ENCODE assay signal across 8 mouse cellular contexts in the genomic region with DNA sequence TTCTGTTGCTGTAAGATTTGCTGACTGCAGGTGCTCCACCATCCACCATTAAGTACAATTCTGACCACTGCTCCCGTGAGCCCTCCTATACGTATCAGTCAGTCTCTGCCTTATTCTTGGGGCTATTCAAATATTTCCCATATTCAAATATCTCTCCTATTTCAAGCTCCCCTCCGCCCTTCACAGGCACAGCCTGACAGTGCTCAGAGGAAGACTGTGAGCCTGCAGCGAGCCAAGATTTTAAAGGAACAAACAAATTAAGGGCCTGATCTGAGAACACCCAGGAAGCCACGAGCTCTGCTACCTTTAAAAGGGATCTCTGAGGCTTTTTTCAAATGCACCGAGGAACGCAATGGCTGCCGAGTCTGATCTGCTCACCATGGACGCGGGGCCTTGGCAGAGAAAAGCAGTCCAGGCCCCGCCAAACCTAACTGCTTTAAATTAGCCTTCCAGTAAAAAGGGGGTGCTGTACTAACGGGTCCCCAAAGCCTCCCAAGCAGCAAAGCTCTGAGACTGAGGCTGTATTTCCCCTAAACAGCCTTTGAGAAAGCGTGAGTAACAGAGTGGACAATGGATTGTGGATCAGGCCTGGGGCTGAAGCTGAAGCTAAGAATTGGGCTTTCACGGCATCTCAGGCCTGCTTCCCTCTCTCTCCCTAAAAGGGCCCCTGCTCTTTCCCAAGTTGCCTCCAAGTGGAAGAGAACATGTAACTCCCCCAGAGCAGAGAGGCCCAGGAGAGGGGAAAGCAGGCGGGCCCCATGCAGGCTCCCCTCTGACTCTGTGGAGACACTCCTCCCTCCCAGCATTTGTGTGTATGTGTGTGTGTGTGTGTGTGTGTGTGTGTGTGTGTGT. TPM values are rescaled to one million over a fixed set of nuclear protein-coding genes. Genes with fewer than 3 reads are reported as not detected.
DNase-seq lines count a peak whose midpoint lies in the region; ATAC-seq and TF ChIP-seq lines count a peak whose summit lies in the region.

No protein-coding gene starts in this region.

- 38% methylated on average over 15 of the region's 15 CpGs for WGBS in heart, embryonic 13.5 days
- WGBS in neural tube, embryonic 14.5 days, result 35% methylated on average over 15 of the region's 15 CpGs

- no peaks in the 10 kb centered on the region for H3K36me3 ChIP-seq in ES-E14 (ENCODE audit: control insufficient read depth, insufficient read depth, low read length, poor library complexity, severe bottlenecking)
- no peaks in the 10 kb centered on the region for H3K36me3 ChIP-seq in heart, embryonic 13.5 days
- H3K36me3 ChIP-seq in neural tube, embryonic 14.5 days (ENCODE audit: control insufficient read depth, insufficient read depth, low read length), result no peaks in the 10 kb centered on the region

- in situ Hi-C loops in ES-E14 (cut with MboI; ENCODE audit: low sequenced_read_pairs in 2 of 2, unreplicated experiment in 2 of 2), result no loop called here

- peak overlapping the region; percentile 53 for H3K4me2 ChIP-seq in heart, embryonic 13.5 days
- no peak overlapping the region for H3K4me2 ChIP-seq in neural tube, embryonic 14.5 days (ENCODE audit: low read depth, low read length)

- H3K27ac ChIP-seq in ES-E14 (ENCODE audit: insufficient read depth, low read depth, low read length, poor library complexity, severe bottlenecking), result no peak overlapping the region
- peak overlapping the region; percentile 97 for H3K27ac ChIP-seq in heart, embryonic 13.5 days (replicated peaks)
- peak overlapping the region; percentile 75 for H3K27ac ChIP-seq in neural tube, embryonic 14.5 days (ENCODE audit: low read depth, low read length)

- H3K9me3 ChIP-seq in ES-E14 (ENCODE audit: control insufficient read depth, insufficient read depth, low read depth, low read length), result no peaks in the 10 kb centered on the region
- H3K9me3 ChIP-seq in heart, embryonic 13.5 days, result no peaks in the 10 kb centered on the region
- no peaks in the 10 kb centered on the region for H3K9me3 ChIP-seq in neural tube, embryonic 14.5 days (ENCODE audit: control insufficient read depth, low read length)

- peak; percentile 56; the same call in 1 of the 2 replicates for ATAC-seq in heart, embryonic 13.5 days (ENCODE audit: extremely low read depth, insufficient number of reproducible peaks, low FRiP score, low TSS enrichment)
- peak; percentile 26; the same call in 1 of the 2 replicates for ATAC-seq in neural tube, embryonic 14.5 days (ENCODE audit: low read depth)

- DNase-seq in embryo, embryonic 11 days, result peak; percentile 55
- no peak for DNase-seq in embryo, embryonic 9.5 days (ENCODE audit: extremely low spot score)
- DNase-seq in ES-E14 (ENCODE audit: low read depth, low spot score), result no peak
- DNase-seq in liver, result peak; percentile 59
- no peak for DNase-seq in cerebellum, postnatal 4 days (ENCODE audit: low spot score in 2 of 2)
- DNase-seq in yolk sac, embryonic 10.5 days (ENCODE audit: low spot score), result no peak

- H3K4me1 ChIP-seq in ES-E14 (ENCODE audit: control insufficient read depth in 2 of 2, insufficient read depth in 2 of 2, low read length in 2 of 2, poor library complexity in 1 of 2), result peaks cover 24 to 47% of the 10 kb centered on the region in 2 experiments
- peaks cover 68% of the 10 kb centered on the region for H3K4me1 ChIP-seq in heart, embryonic 13.5 days
- peaks cover 26% of the 10 kb centered on the region for H3K4me1 ChIP-seq in neural tube, embryonic 14.5 days (ENCODE audit: control insufficient read depth, insufficient read depth, low read length)

- no peak overlapping the region for H3K4me3 ChIP-seq in ES-E14 (ENCODE audit: insufficient read depth in 1 of 2, low read depth in 1 of 2, low read length in 2 of 2, poor library complexity in 1 of 2, severe bottlenecking in 1 of 2)
- no peak overlapping the region for H3K4me3 ChIP-seq in heart, embryonic 13.5 days
- no peak overlapping the region for H3K4me3 ChIP-seq in neural tube, embryonic 14.5 days (ENCODE audit: low read depth, low read length)

- H3K27me3 ChIP-seq in heart, embryonic 13.5 days (replicated peaks), result no peaks in the 10 kb centered on the region; the same call in 1 of the 2 replicates
- H3K27me3 ChIP-seq in neural tube, embryonic 14.5 days (ENCODE audit: control insufficient read depth, insufficient read depth, low read length), result no peaks in the 10 kb centered on the region

- peak overlapping the region; percentile 21; the same call in 1 of the 2 replicates for H3K9ac ChIP-seq in ES-E14 (ENCODE audit: insufficient read depth, low read depth, low read length, poor library complexity, severe bottlenecking)
- peak overlapping the region; percentile 85 for H3K9ac ChIP-seq in heart, embryonic 13.5 days
- peak overlapping the region; percentile 12; the same call in 1 of the 2 replicates for H3K9ac ChIP-seq in neural tube, embryonic 14.5 days (replicated peaks; ENCODE audit: low read depth, low read length)

TF ChIP-seq in ES-E14, 5 proteins besides CTCF, POLR2A, EP300 and RAD21:
- TF ChIP-seq ZC3H11A (IDR thresholded peaks at IDR 0.05; ENCODE audit: borderline replicate concordance, low read depth, low read length), result no peak
- no peak for TF ChIP-seq MAFK (IDR thresholded peaks at IDR 0.05; ENCODE audit: insufficient read depth, low read depth, low read length)
- TF ChIP-seq HCFC1 (IDR thresholded peaks at IDR 0.05; ENCODE audit: borderline replicate concordance, insufficient read depth, low read length), result no peak
- no peak for TF ChIP-seq ZNF384 (IDR thresholded peaks at IDR 0.05; ENCODE audit: low read depth, low read length)
- no peak for TF ChIP-seq CHD2 (IDR thresholded peaks at IDR 0.05; ENCODE audit: low read depth, low read length)

RNA-seq across cellular contexts. Expression of a gene that starts 29.3 kb away (rescaled TPM):
- total RNA-seq in ES-E14 (2012; rRNA removed), result 12.1 and 12.2 TPM in 2 replicates
- polyA plus RNA-seq in heart, embryonic 13.5 days (2015; fragmentation: Nextera tagmentation; extraction: Ambion mirVana), result 6.4 and 8.6 TPM in 2 replicates
- polyA plus RNA-seq in neural tube, embryonic 14.5 days (2014; fragmentation: Nextera tagmentation; extraction: Ambion mirVana), result 15.6 and 16.7 TPM in 2 replicates

RNA-seq across cellular contexts. Expression of a gene that starts 48.0 kb away (rescaled TPM):
- 28.5 and 38.1 TPM in 2 replicates for total RNA-seq in ES-E14 (2012; rRNA removed)
- polyA plus RNA-seq in heart, embryonic 13.5 days (2015; fragmentation: Nextera tagmentation; extraction: Ambion mirVana), result 37.1 and 39.6 TPM in 2 replicates
- polyA plus RNA-seq in neural tube, embryonic 14.5 days (2014; fragmentation: Nextera tagmentation; extraction: Ambion mirVana), result 15.1 and 27.9 TPM in 2 replicates

Comparison
In these comparisons a context has a peak if more than half of its experiments do, and no peak if none do; other contexts are left out.
1. DNase-seq: peak in embryo, embryonic 11 days (single experiment) and liver (single experiment); none in embryo, embryonic 9.5 days (single experiment), ES-E14 (single experiment), cerebellum, postnatal 4 days (0 of 2) and yolk sac, embryonic 10.5 days (single experiment).
2. H3K9ac ChIP-seq: peak in every context shown above with its lines; median percentile 85 in heart, embryonic 13.5 days; 21 in ES-E14; 12 in neural tube, embryonic 14.5 days.